Mouse (Mus musculus): ENCODE measurements at regions not wholly inside any gene's neighbourhood (a gene's known extent, or its start where the extent isn't known, plus 50 kb on each side); places are given as distances from the start of the nearest gene placed in this dataset.

GRCm38 (mm10) chr5:47115882-47116281 is 867.1 kb upstream of the Slit2 start:
- no peak for ATAC-seq (replicated peaks; ENCODE audit: poor library complexity)

GRCm38 (mm10) chr5:47095703-47096102 is 887.2 kb upstream of the Slit2 start:
- no peak for ATAC-seq (replicated peaks; ENCODE audit: poor library complexity)

GRCm38 (mm10) chr5:47052942-47053341 is 930.0 kb upstream of the Slit2 start:
- ATAC-seq (replicated peaks; ENCODE audit: poor library complexity): no peak

- no peak for ATAC-seq (replicated peaks; ENCODE audit: poor library complexity)
Measured at GRCm38 (mm10) chr5:47036752-47037151, 946.2 kb upstream of the Slit2 start.

- no peak for ATAC-seq (replicated peaks; ENCODE audit: poor library complexity)
Measured at GRCm38 (mm10) chr5:47034021-47034420, 948.9 kb upstream of the Slit2 start.

DNA sequence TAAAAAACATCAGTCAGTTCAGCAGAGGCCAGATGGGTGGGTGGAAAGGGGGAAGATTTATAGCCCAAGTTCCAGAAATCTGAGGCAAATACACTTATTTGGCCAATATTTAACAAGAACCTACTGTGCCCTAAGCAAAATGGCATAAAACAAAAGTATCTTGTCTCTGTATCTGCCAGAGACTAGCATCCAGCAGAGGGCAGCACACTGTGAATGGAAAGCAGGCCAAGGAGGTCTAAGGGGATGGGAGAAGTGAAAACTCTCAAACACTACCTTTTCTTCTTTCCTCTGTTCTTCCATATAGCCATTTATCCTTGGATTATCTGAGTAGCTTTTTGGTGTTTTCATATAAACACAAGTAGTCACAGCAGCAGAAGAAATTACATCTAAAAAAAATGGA is 968.6 kb upstream of the Slit2 start:
- ATAC-seq (replicated peaks; ENCODE audit: poor library complexity): peak; percentile 78

DNA sequence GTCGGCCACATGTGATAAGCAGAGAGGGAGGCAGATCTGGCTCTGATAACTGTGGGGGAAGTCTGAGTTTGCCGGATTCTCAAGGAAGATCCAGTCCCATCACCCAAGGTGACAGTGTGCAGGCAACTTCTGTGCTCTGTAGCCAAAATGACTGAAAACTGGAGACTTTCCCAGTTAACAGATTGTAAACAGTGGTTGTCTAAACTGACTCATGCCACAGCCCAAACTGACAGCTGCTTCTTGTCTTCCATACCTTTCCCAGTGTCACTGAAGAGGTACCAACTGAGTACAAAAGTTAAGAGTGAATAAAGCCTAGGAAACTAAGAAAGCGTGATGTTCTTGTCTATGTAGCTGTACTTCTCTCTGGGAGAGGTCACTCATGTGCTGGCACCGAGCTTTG is 990.4 kb upstream of the Slit2 start:
- ATAC-seq (replicated peaks; ENCODE audit: poor library complexity): no peak

DNA sequence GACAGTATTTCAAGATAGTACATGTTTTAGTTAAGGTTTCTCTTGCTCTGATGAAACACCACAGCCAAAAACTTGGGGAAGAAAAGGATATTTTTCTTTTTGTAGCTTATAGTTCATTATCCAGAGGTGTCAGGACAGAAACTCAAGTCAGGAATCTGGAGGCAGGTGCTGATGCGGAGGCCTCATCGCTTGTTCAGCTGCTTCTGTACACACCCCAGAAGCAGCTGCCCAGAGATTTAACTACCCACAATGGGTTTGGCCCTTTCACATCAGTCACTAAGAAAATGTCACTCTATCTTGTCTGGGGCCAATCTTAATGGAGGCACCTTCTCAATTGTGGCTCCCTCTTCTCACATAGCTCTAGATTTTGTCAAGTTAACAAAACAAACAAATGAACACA is 996.4 kb upstream of the Slit2 start:
- no peak for ATAC-seq (replicated peaks; ENCODE audit: poor library complexity)

DNA sequence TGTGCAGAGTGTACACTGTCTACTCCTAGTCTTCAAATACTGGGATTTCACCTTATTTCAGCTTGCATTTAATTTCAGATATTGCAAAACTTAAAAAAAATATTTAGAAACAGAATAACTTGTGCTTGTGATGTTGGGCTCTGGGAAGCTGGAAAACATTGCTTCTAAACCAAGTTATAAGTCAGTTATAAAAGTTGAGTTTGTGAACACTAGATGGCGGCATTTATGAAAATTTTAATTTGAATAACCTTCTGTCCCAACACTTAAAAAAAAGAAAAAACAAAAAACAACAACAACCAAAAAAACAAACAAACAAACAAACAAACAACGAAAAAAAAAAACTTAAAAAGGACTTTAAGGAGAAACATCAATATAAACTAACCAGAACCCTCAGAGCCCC is 1002.6 kb upstream of the Slit2 start:
- ATAC-seq (replicated peaks; ENCODE audit: poor library complexity): no peak

- no peak for ATAC-seq (replicated peaks; ENCODE audit: poor library complexity)
Measured at GRCm38 (mm10) chr5:46968870-46969436, 1014.0 kb upstream of the Slit2 start.

DNA sequence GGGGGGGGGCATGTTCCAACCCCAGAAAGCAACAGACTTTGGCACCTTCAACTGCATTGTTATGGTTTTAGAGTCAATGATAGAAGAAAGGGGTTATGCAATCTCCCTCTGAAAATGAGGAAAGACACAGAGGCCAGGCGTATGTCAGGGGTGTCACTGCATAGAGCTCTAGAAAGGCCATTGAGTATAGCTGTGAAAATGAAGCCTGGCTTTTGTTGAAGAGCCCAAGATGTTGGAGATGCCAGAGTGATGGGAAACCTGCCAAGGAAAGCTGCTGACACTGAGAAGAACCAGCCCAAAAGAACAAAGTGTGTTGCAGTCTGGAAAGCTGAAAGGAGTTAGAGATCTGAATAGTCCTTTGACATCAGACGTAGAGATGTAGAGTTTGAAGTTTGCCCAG is 1022.2 kb upstream of the Slit2 start:
- no peak for ATAC-seq (replicated peaks; ENCODE audit: poor library complexity)

DNA sequence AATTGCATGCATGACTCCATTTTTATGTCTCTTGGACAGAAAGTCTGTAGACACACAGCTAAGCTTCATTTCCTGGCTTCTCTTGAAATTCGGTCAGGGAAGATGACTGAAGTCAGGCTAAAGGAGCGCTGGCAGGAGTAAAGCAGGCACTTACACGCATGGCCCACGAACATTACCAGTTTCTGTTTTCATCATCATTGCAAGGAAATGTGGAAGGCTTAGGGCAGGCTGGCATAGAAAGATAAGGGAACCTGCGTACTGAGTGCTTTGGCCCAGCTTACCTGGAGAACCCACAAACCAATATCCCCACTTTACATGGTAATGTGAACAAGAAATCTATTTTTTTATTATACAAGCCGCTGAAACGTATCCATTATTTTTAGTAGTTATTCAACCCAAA is 1056.6 kb upstream of the Slit2 start:
- peak; percentile 66 for ATAC-seq (replicated peaks; ENCODE audit: poor library complexity)

DNA sequence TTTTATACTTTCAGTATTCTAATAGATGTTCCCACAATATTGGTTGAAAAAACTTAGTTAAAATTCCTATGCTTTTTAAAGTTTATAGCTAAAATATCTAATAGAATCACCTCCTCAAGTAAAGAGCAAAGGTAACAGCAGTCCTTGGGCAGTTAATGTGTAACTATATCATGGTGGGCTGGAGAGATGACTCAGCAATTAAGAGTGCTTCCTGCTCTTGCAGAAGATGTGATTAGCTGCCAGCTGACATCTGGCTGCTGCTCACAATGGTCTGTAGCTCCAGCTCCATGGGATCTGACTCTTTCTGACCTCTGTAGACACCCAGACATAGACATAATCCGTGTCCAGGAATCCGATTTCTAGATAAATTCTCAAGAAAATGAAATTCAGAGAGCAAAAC is 1044.5 kb upstream of the Lcorl start:
- 0 out of 2 replicates have a peak, but pooled peaks have one; percentile 29 for ATAC-seq (replicated peaks; ENCODE audit: poor library complexity)

DNA sequence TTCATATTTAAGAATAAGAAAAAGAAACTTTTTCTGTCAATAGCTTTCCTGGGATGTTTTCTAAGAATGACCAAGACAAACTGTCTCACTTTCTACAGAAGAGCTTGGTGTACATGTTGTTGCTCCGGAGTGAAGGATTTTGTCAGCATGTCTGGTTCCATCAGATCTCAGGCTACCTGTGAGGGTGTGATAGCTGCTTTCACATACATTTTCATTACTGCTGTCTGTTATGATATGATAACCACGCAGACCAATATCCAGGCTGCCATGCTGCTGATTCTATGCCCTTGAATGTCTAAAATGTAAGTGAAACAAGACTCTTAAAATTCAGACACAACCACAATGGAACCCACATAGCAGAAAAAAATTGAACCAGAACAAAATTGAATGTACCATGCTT is 1036.6 kb upstream of the Lcorl start:
- peak; percentile 83; the same call in 1 of the 2 replicates for ATAC-seq (replicated peaks; ENCODE audit: poor library complexity)

DNA sequence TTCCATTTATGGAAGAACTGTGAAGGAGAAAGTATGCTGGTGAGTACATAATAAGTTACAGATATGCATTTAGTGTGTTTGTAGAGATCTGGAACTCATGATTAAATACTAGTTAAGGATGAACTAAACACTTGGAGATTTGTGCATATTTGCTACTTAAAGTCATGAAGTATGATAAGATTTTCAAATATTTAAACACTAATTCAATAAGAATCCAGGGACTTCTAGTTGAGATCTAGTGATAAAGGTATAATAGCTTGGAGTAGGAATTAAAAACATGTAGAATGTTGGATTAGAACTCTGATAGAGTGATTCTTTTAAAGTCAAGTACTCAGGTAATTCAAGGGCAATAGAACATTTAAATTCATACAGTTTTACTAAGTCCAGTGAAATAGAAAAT is 1026.5 kb upstream of the Lcorl start:
- no peak for ATAC-seq (replicated peaks; ENCODE audit: poor library complexity)

DNA sequence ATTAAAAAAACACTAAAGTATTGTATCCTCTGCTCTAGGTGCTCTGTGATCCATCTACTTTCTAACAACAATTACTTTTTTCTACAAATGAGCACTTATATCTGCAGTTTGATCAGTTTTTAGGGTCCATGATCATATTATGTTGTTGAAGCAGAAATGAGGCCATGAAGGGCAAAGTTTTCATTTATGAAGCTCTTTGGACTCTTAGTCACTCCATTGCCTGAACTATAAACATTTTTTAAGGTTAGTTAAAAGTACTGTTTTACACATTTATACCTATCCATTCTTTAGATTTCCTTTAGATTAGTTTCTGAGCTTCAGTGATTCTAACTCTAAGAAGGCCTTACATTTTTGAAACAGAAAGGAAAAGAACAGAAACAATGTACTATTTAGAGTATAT is 999.4 kb upstream of the Lcorl start:
- ATAC-seq (replicated peaks; ENCODE audit: poor library complexity): no peak

- ATAC-seq (replicated peaks; ENCODE audit: poor library complexity): no peak
Measured at GRCm38 (mm10) chr5:46845175-46845574, 987.8 kb upstream of the Lcorl start.

DNA sequence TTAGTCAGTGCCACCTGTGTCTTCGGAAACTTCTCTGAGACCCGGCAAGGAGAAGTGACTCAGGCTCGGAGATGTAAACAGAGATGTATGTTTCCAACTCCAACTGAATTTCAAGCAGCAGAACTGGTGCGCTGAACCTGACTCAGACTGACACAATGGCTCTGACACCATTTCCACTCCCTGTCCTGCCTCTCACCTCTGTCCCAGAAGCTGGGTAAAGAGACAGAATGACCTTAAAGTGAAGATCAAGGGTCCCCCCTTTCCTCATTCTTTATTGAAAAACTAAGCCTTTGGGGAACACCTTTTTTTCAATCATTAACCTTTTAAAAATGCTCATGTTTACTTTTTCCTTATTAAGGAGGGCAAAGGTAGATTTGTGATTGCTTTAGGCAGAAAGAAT is 979.4 kb upstream of the Lcorl start:
- no peak for ATAC-seq (replicated peaks; ENCODE audit: poor library complexity)

GRCm38 (mm10) chr5:46830797-46831618 is 973.6 kb upstream of the Lcorl start:
- ATAC-seq (replicated peaks; ENCODE audit: poor library complexity): no peak

- no peak for ATAC-seq (replicated peaks; ENCODE audit: poor library complexity)
Measured at GRCm38 (mm10) chr5:46830114-46830513, 972.7 kb upstream of the Lcorl start.

- ATAC-seq (replicated peaks; ENCODE audit: poor library complexity): no peak
Measured at GRCm38 (mm10) chr5:46826381-46826780, 969.0 kb upstream of the Lcorl start.

DNA sequence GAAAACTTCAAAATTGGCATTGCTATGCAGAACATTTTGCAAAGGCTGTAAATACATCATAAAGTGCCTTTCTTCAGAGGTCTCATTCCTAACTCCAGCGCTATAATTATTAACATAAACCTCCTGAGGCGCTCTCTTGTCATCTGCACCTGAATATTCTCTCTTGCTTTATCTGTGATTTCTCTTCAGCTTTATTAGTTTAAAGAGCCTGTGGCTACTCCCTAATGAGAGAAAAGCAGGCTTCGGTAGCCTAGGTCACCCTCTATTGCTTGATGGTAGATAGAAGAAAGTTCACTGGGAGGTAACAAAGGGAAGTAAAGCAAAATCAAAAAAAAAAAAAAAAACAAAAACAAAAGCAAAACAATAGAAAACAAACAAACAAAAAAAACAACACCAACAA is 967.5 kb upstream of the Lcorl start:
- no peak for ATAC-seq (replicated peaks; ENCODE audit: poor library complexity)

GRCm38 (mm10) chr5:46795102-46795501 is 937.7 kb upstream of the Lcorl start:
- ATAC-seq (replicated peaks; ENCODE audit: poor library complexity): no peak

Measured in megakaryocyte progenitor cell, adult 5-6 weeks (primary cell).